Mouse (Mus musculus): ENCODE data around the gene Esyt1. TPM values are rescaled to one million over a fixed set of nuclear protein-coding genes. Genes with fewer than 3 reads are reported as not detected.
"Not testable (repeated sequence)": the region's sequence is repeated elsewhere in the genome, so short reads cannot be mapped to it uniquely, and the experiment has no call there.

The Esyt1 gene
- polyA plus RNA-seq, 2 experiments = 7.0 to 10.3 TPM

- Histone ChIP-seq H3K4me1 (replicated peaks; ENCODE audit: control insufficient read depth in 2 of 2, insufficient read depth in 2 of 2, low read length in 1 of 2) (peaks cover 12 to 23% of the 10 kb centered on the region in 2 experiments), H3K36me3 (replicated peaks; ENCODE audit: control insufficient read depth, insufficient read depth, low read depth) (no peaks in the 10 kb centered on the region; the same call in 1 of the 2 replicates), H3K4me3 (ENCODE audit: insufficient read depth in 1 of 2, low read depth in 2 of 2, low read length in 2 of 2) (no peak overlapping the region), H3K9me3 (ENCODE audit: control insufficient read depth, low read length) (no peaks in the 10 kb centered on the region), H3K9ac (replicated peaks) (no peak overlapping the region), H3K27ac (no peak overlapping the region), H3K27me3 (ENCODE audit: control insufficient read depth, insufficient read depth, low read length) (no peaks in the 10 kb centered on the region), H3K4me2 (ENCODE audit: low read depth) (no peak overlapping the region)
- ATAC-seq (ENCODE audit: insufficient read depth) (no peak), DNase-seq (ENCODE audit: low read depth in 3 of 3, low spot score in 3 of 3) (no peak)
- TF ChIP-seq CTCF (IDR thresholded peaks at IDR 0.05; ENCODE audit: low read depth) (no peak), EP300 (IDR thresholded peaks at IDR 0.05; ENCODE audit: low read depth) (no peak)
- 75% methylated on average over 9 of the region's 9 CpGs for WGBS (ENCODE audit: insufficient replicate concordance)
Measured at GRCm38 (mm10) chr10:128508260-128508659, 17.4 kb downstream of the Esyt1 start.

- ATAC-seq (ENCODE audit: insufficient read depth) = no peak
- no peak overlapping the region for H3K4me2 ChIP-seq (ENCODE audit: low read depth)
- WGBS (ENCODE audit: insufficient replicate concordance) = 90% methylated on average over 14 of the region's 14 CpGs
- no peaks in the 10 kb centered on the region for H3K36me3 ChIP-seq (replicated peaks; ENCODE audit: control insufficient read depth, insufficient read depth, low read depth)
- H3K27ac ChIP-seq = no peak overlapping the region
- no peaks in the 10 kb centered on the region for H3K27me3 ChIP-seq (ENCODE audit: control insufficient read depth, insufficient read depth, low read length)
- H3K9ac ChIP-seq (replicated peaks) = no peak overlapping the region
- no peaks in the 10 kb centered on the region for H3K9me3 ChIP-seq (ENCODE audit: control insufficient read depth, low read length)
- H3K4me3 ChIP-seq (ENCODE audit: insufficient read depth in 1 of 2, low read depth in 2 of 2, low read length in 2 of 2) = no peak overlapping the region
- H3K4me1 ChIP-seq (replicated peaks; ENCODE audit: control insufficient read depth in 2 of 2, insufficient read depth in 2 of 2, low read length in 1 of 2) = peaks cover 10 to 18% of the 10 kb centered on the region in 2 experiments
- TF ChIP-seq CTCF (IDR thresholded peaks at IDR 0.05; ENCODE audit: low read depth) (peak; percentile 38; the same call in 1 of the 2 replicates), EP300 (IDR thresholded peaks at IDR 0.05; ENCODE audit: low read depth) (no peak)
- no peak for DNase-seq (ENCODE audit: low read depth in 3 of 3, low spot score in 3 of 3)
Measured at GRCm38 (mm10) chr10:128505974-128506373, 19.7 kb downstream of the Esyt1 start.

- not testable (repeated sequence) for ATAC-seq (ENCODE audit: insufficient read depth); DNase-seq (ENCODE audit: low read depth in 3 of 3, low spot score in 3 of 3); H3K4me3 ChIP-seq (ENCODE audit: insufficient read depth in 1 of 2, low read depth in 2 of 2, low read length in 2 of 2); H3K4me2 ChIP-seq (ENCODE audit: low read depth); H3K9ac ChIP-seq (replicated peaks); H3K9me3 ChIP-seq (ENCODE audit: control insufficient read depth, low read length); H3K27me3 ChIP-seq (ENCODE audit: control insufficient read depth, insufficient read depth, low read length); H3K36me3 ChIP-seq (replicated peaks; ENCODE audit: control insufficient read depth, insufficient read depth, low read depth); H3K27ac ChIP-seq
- peaks cover 10 to 14% of the 10 kb centered on the region in 2 experiments for H3K4me1 ChIP-seq (replicated peaks; ENCODE audit: control insufficient read depth in 2 of 2, insufficient read depth in 2 of 2, low read length in 1 of 2)
- 74% methylated on average over 5 of the region's 5 CpGs for WGBS (ENCODE audit: insufficient replicate concordance)
Measured at GRCm38 (mm10) chr10:128505371-128505667, 20.4 kb downstream of the Esyt1 start.

- Histone ChIP-seq H3K9me3 (ENCODE audit: control insufficient read depth, low read length) (no peaks in the 10 kb centered on the region), H3K9ac (replicated peaks) (peak overlapping the region; percentile 48), H3K36me3 (replicated peaks; ENCODE audit: control insufficient read depth, insufficient read depth, low read depth) (no peaks in the 10 kb centered on the region), H3K27me3 (ENCODE audit: control insufficient read depth, insufficient read depth, low read length) (no peaks in the 10 kb centered on the region), H3K27ac (peak overlapping the region; percentile 47), H3K4me2 (ENCODE audit: low read depth) (peak overlapping the region; percentile 44), H3K4me3 (ENCODE audit: insufficient read depth in 1 of 2, low read depth in 2 of 2, low read length in 2 of 2) (no peak overlapping the region), H3K4me1 (replicated peaks; ENCODE audit: control insufficient read depth in 2 of 2, insufficient read depth in 2 of 2, low read length in 1 of 2) (peaks cover 10 to 16% of the 10 kb centered on the region in 2 experiments)
- WGBS (ENCODE audit: insufficient replicate concordance) = 11% methylated on average over 9 of the region's 9 CpGs
- TF ChIP-seq CTCF (IDR thresholded peaks at IDR 0.05; ENCODE audit: low read depth) = no peak
- no peak for TF ChIP-seq EP300 (IDR thresholded peaks at IDR 0.05; ENCODE audit: low read depth)
- ATAC-seq (ENCODE audit: insufficient read depth) (0 out of 2 replicates have a peak, but pooled peaks have one; percentile 31), DNase-seq (ENCODE audit: low read depth in 3 of 3, low spot score in 3 of 3) (no peak)
Measured at GRCm38 (mm10) chr10:128504641-128505370, 20.9 kb downstream of the Esyt1 start.

- Histone ChIP-seq H3K9me3 (ENCODE audit: control insufficient read depth, low read length) (no peaks in the 10 kb centered on the region), H3K4me2 (ENCODE audit: low read depth) (no peak overlapping the region), H3K4me1 (replicated peaks; ENCODE audit: control insufficient read depth in 2 of 2, insufficient read depth in 2 of 2, low read length in 1 of 2) (peaks cover 10 to 16% of the 10 kb centered on the region in 2 experiments), H3K4me3 (ENCODE audit: insufficient read depth in 1 of 2, low read depth in 2 of 2, low read length in 2 of 2) (no peak overlapping the region), H3K36me3 (replicated peaks; ENCODE audit: control insufficient read depth, insufficient read depth, low read depth) (no peaks in the 10 kb centered on the region), H3K27me3 (ENCODE audit: control insufficient read depth, insufficient read depth, low read length) (no peaks in the 10 kb centered on the region), H3K9ac (replicated peaks) (no peak overlapping the region), H3K27ac (no peak overlapping the region)
- no peak for ATAC-seq (ENCODE audit: insufficient read depth)
- no peak for TF ChIP-seq EP300 (IDR thresholded peaks at IDR 0.05; ENCODE audit: low read depth)
- TF ChIP-seq CTCF (IDR thresholded peaks at IDR 0.05; ENCODE audit: low read depth) = no peak
- no peak for DNase-seq (ENCODE audit: low read depth in 3 of 3, low spot score in 3 of 3)
- WGBS (ENCODE audit: insufficient replicate concordance) = 52% methylated on average over 3 of the region's 3 CpGs
Measured at GRCm38 (mm10) chr10:128504012-128504411, 21.7 kb downstream of the Esyt1 start.

Data from liver, embryonic 14.5 days (tissue).